Mouse (Mus musculus): ENCODE measurements around the gene Igfbp7. TPM values are rescaled to one million over a fixed set of nuclear protein-coding genes. Genes with fewer than 3 reads are reported as not detected.

Igfbp7 gene
- total RNA-seq, 2 experiments from 2014 or later: 26.8 to 30.0 TPM

GRCm38 (mm10) chr5:77379434-77380135 lies 28.3 kb downstream of the Igfbp7 start:
- DNase-seq: no peak

GRCm38 (mm10) chr5:77378027-77378426 lies 29.8 kb downstream of the Igfbp7 start:
- DNase-seq: no peak

GRCm38 (mm10) chr5:77375546-77375945 lies 32.3 kb downstream of the Igfbp7 start:
- DNase-seq: no peak

- no peak for DNase-seq
These were observed 32.9 kb downstream of the Igfbp7 start for GRCm38 (mm10) chr5:77374945-77375344.

- DNase-seq: no peak
These were observed 35.1 kb downstream of the Igfbp7 start for GRCm38 (mm10) chr5:77372778-77373177.

GRCm38 (mm10) chr5:77372242-77372641 lies 35.6 kb downstream of the Igfbp7 start:
- DNase-seq: no peak

GRCm38 (mm10) chr5:77370378-77370892 lies 37.4 kb downstream of the Igfbp7 start:
- DNase-seq: no peak

GRCm38 (mm10) chr5:77369394-77369793 lies 38.4 kb downstream of the Igfbp7 start:
- DNase-seq: no peak

GRCm38 (mm10) chr5:77368194-77368593 lies 39.6 kb downstream of the Igfbp7 start:
- DNase-seq: no peak

- DNase-seq: no peak
These were observed 40.2 kb downstream of the Igfbp7 start for GRCm38 (mm10) chr5:77367682-77368081.

GRCm38 (mm10) chr5:77367145-77367544 lies 40.7 kb downstream of the Igfbp7 start:
- no peak for DNase-seq

GRCm38 (mm10) chr5:77366313-77366712 lies 41.5 kb downstream of the Igfbp7 start:
- DNase-seq: no peak

GRCm38 (mm10) chr5:77364443-77365038 lies 43.3 kb downstream of the Igfbp7 start:
- DNase-seq: no peak

GRCm38 (mm10) chr5:77363650-77364049 lies 44.2 kb downstream of the Igfbp7 start:
- DNase-seq: peak in 1 of 2 experiments; percentile 16

- DNase-seq: no peak
These were observed 45.7 kb downstream of the Igfbp7 start for GRCm38 (mm10) chr5:77362120-77362519.

GRCm38 (mm10) chr5:77361006-77361405 lies 46.8 kb downstream of the Igfbp7 start:
- DNase-seq: no peak

GRCm38 (mm10) chr5:77359971-77360370 lies 47.9 kb downstream of the Igfbp7 start:
- no peak for DNase-seq

- no peak for DNase-seq
These were observed 49.5 kb downstream of the Igfbp7 start for GRCm38 (mm10) chr5:77358347-77358746.

- DNase-seq: no peak
These were observed 50.3 kb downstream of the Igfbp7 start for GRCm38 (mm10) chr5:77357405-77358149.

GRCm38 (mm10) chr5:77355307-77356265 lies 52.3 kb downstream of the Igfbp7 start:
- no peak for DNase-seq

GRCm38 (mm10) chr5:77354361-77354787 lies 53.5 kb downstream of the Igfbp7 start:
- DNase-seq: peak; percentile 79 to 80

GRCm38 (mm10) chr5:77351691-77352090 lies 56.1 kb downstream of the Igfbp7 start:
- no peak for DNase-seq

Data from layer of hippocampus, postnatal 36 days (tissue).